Comparison of ENCODE assay signal across 22 mouse cellular contexts in genomic region chr7:83347103-83347754, GRCm38 (mm10).
A peak's percentile ranks its signal among the peaks of the same experiment; 100 is the strongest.
DNase-seq lines count a peak whose midpoint lies in the region; ATAC-seq and TF ChIP-seq lines count a peak whose summit lies in the region.
"Had no signal": no experiment of that assay in that cellular context is flagged by ENCODE, and none has a peak within 500 bp of the region (broad histone marks: within the 10 kb centered on the region; RNA-seq: fewer than 3 reads in every experiment).

No protein-coding gene starts in this region.

- H3K4me3 ChIP-seq in lung, postnatal 0 days (ENCODE audit: low read depth, low read length) = no peak overlapping the region
- no peak overlapping the region for H3K4me3 ChIP-seq in intestine, embryonic 15.5 days (replicated peaks)
- H3K4me3 ChIP-seq: forebrain, embryonic 12.5 days; heart, adult 2 months; heart, embryonic 15.5 days; limb, embryonic 13.5 days; midbrain, embryonic 15.5 days; myocyte had no signal

- no peak overlapping the region for H3K27ac ChIP-seq in lung, postnatal 0 days (ENCODE audit: low read length)
- no peak overlapping the region for H3K27ac ChIP-seq in intestine, embryonic 15.5 days
- H3K27ac ChIP-seq: forebrain, embryonic 12.5 days; heart, adult 2 months; heart, embryonic 15.5 days; limb, embryonic 13.5 days; liver, embryonic 14.5 days; midbrain, embryonic 15.5 days had no signal

- TF ChIP-seq EP300 in lung, postnatal 0 days (IDR thresholded peaks at IDR 0.05) = no peak

- no peaks in the 10 kb centered on the region for H3K36me3 ChIP-seq in lung, postnatal 0 days (ENCODE audit: insufficient read depth, low read length)
- H3K36me3 ChIP-seq in intestine, embryonic 15.5 days = no peaks in the 10 kb centered on the region
- H3K36me3 ChIP-seq: forebrain, embryonic 12.5 days; G1E; heart, embryonic 15.5 days; limb, embryonic 13.5 days; midbrain, embryonic 15.5 days had no signal

- no peaks in the 10 kb centered on the region for H3K27me3 ChIP-seq in lung, postnatal 0 days (replicated peaks; ENCODE audit: insufficient read depth, low read length)
- no peaks in the 10 kb centered on the region for H3K27me3 ChIP-seq in intestine, embryonic 15.5 days (replicated peaks)
- H3K27me3 ChIP-seq: forebrain, embryonic 12.5 days; heart, embryonic 15.5 days; limb, embryonic 13.5 days; midbrain, embryonic 15.5 days had no signal

- H3K9me3 ChIP-seq in lung, postnatal 0 days (ENCODE audit: low read length) = no peaks in the 10 kb centered on the region
- H3K9me3 ChIP-seq in intestine, embryonic 15.5 days = no peaks in the 10 kb centered on the region
- H3K9me3 ChIP-seq: forebrain, embryonic 12.5 days; G1E; heart, embryonic 15.5 days; limb, embryonic 13.5 days; midbrain, embryonic 15.5 days had no signal

- WGBS in lung, postnatal 0 days = 51% methylated on average over 5 of the region's 5 CpGs
- WGBS in intestine, embryonic 15.5 days = 44% methylated on average over 5 of the region's 5 CpGs

- no peak for ATAC-seq in lung, postnatal 0 days
- ATAC-seq in intestine, embryonic 15.5 days = peak; percentile 66
- peak; percentile 64; the same call in 1 of the 2 replicates for ATAC-seq in neutrophil, adult 5-6 weeks (ENCODE audit: extremely low read depth, insufficient number of reproducible peaks, low FRiP score, poor library complexity, severe bottlenecking)
- ATAC-seq: activated CD4-positive, CD25-positive, alpha-beta regulatory T cell, adult 4 months; CD4-positive, CD25-positive, alpha-beta regulatory T cell, adult 4 months; hindbrain, embryonic 16.5 days; midbrain, embryonic 15.5 days had no signal

- H3K9ac ChIP-seq in lung, postnatal 0 days (replicated peaks; ENCODE audit: low read depth) = no peak overlapping the region
- H3K9ac ChIP-seq in intestine, embryonic 15.5 days = no peak overlapping the region
- H3K9ac ChIP-seq: forebrain, embryonic 12.5 days; heart, embryonic 15.5 days; limb, embryonic 13.5 days; liver, embryonic 14.5 days; midbrain, embryonic 15.5 days had no signal

- H3K4me1 ChIP-seq in lung, postnatal 0 days (ENCODE audit: insufficient read depth, low read depth, low read length) = no peaks in the 10 kb centered on the region
- H3K4me1 ChIP-seq in intestine, embryonic 15.5 days (replicated peaks) = no peaks in the 10 kb centered on the region
- H3K4me1 ChIP-seq: forebrain, embryonic 12.5 days; heart, embryonic 15.5 days; midbrain, embryonic 15.5 days had no signal

- H3K4me2 ChIP-seq in lung, postnatal 0 days (replicated peaks; ENCODE audit: low read depth, low read length) = no peak overlapping the region
- H3K4me2 ChIP-seq in intestine, embryonic 15.5 days (replicated peaks) = no peak overlapping the region
- H3K4me2 ChIP-seq: forebrain, embryonic 12.5 days; heart, embryonic 15.5 days; limb, embryonic 13.5 days; midbrain, embryonic 15.5 days had no signal

- no peak for TF ChIP-seq CTCF in lung, postnatal 0 days (IDR thresholded peaks at IDR 0.05)

- DNase-seq in lung, postnatal 10 days = peak; percentile 2
- no peak for DNase-seq in lung, postnatal 0 days (ENCODE audit: low spot score)
- DNase-seq in kidney, adult 9 months = peak; percentile 89
- no peak for DNase-seq in cerebellum, adult 18-20 months
- no peak for DNase-seq in urinary bladder, postnatal 10 days (ENCODE audit: low spot score)
- DNase-seq: adrenal gland, postnatal 10 days; cerebellum, adult 9-11 months; heart, adult 2 months; heart, postnatal 4 days; thymus, postnatal 14 days had no signal

Comparison
In these comparisons a context has a peak if more than half of its experiments do, and no peak if none do; other contexts are left out.
1. DNase-seq: peak in lung, postnatal 10 days (single experiment) and kidney, adult 9 months (single experiment); none in lung, postnatal 0 days (single experiment), cerebellum, adult 18-20 months (0 of 2) and urinary bladder, postnatal 10 days (single experiment).